Mouse (Mus musculus) cortical plate, adult 2 months (tissue): ENCODE measurements around the gene Il17f. TPM values are rescaled to one million over a fixed set of nuclear protein-coding genes. Genes with fewer than 3 reads are reported as not detected.

Experiments
- H3K27ac ChIP-seq: fragments of 200-500 bp; 2 replicates; pipeline ENCODE4 v1.5.1; 2012; ENCODE audit warnings: low read length, control low read depth, inconsistent platforms; ENCODE audit not compliant: insufficient read depth
- H3K4me1 ChIP-seq: fragments of 200-500 bp; 2 replicates; pipeline ENCODE4 v1.6.1; 2011; ENCODE audit warnings: low read length; ENCODE audit not compliant: control insufficient read depth, insufficient read depth
- H3K4me3 ChIP-seq: fragments of 200-500 bp; 2 replicates; pipeline ENCODE4 v1.5.1; 2011; ENCODE audit warnings: mild to moderate bottlenecking, low read length, control low read depth; ENCODE audit not compliant: insufficient read depth
- CTCF ChIP-seq: fragments of 200-500 bp; IDR thresholded peaks from 2 replicates; pipeline ENCODE4 v1.5.1; 2011; ENCODE audit warnings: mild to moderate bottlenecking, control low read depth, low read length; ENCODE audit not compliant: insufficient read depth; ENCODE audit errors: extremely low read depth
- POLR2A ChIP-seq: fragments of 200-500 bp; IDR thresholded peaks from 2 replicates; pipeline ENCODE4 v1.6.1; 2011; ENCODE audit warnings: mild to moderate bottlenecking, low read length, control low read depth; ENCODE audit not compliant: insufficient read depth; ENCODE audit errors: extremely low read depth
- polyA plus RNA-seq: library from polyadenylated mRNA; depleted of rRNA; stranded (reverse); fragments of >200 nt; gene quantifications from 2 replicates; pipeline ENCODE4 v1.2.3, GENCODE M21; 2012; rRNA removed

The Il17f gene
- polyA plus RNA-seq, 1 experiment = not detected

DNA sequence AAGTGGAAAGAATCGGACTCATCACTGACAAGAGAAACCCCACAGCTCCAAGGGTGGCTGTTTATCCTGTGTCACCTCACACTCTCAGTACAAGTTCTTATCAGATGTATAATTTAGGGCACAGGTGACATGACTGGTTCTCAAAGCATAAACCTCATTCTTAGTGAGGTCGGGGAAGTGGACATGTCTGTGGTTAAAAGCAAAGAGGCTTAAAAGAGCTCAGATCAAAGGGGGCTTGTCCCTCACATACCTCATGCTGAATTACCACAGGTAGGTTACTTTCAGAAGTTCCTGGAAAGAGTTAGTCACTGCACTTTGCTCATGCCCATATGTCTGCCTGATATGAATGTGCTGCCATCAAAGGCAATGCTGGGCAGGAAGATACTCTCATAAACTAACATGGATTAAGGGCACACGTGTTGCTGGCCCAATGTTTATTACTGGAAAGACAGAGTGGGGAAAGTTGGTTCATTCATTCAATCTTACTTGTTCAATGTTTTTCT lies 49.9 kb downstream of the Il17f start:
- H3K27ac ChIP-seq = no peak overlapping the region
- TF ChIP-seq CTCF (no peak), POLR2A (no peak)
- no peak overlapping the region for H3K4me3 ChIP-seq
- H3K4me1 ChIP-seq = no peaks in the 10 kb centered on the region

DNA sequence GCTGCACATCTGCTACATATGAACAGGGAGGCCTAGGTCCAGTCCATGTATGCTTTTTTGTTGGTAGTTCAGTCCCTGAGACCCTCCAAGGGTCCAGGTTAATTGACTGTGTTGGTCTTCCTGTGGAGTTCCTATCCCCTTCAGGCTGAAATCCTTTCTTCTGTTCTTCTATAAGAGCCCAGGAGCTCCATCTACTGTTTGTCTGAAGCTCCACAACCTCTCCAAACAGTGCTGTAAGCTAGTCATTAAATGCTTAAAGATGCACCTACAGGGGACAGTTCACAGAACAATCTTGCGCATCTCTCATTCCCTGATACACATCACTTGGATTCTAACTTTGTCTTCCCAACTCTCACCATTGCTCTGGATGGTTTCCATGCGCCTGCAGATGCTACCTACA lies 51.9 kb downstream of the Il17f start:
- no peaks in the 10 kb centered on the region for H3K4me1 ChIP-seq
- no peak overlapping the region for H3K4me3 ChIP-seq
- no peak for TF ChIP-seq POLR2A
- TF ChIP-seq CTCF = peak; percentile 22; the same call in 1 of the 2 replicates
- no peak overlapping the region for H3K27ac ChIP-seq

DNA sequence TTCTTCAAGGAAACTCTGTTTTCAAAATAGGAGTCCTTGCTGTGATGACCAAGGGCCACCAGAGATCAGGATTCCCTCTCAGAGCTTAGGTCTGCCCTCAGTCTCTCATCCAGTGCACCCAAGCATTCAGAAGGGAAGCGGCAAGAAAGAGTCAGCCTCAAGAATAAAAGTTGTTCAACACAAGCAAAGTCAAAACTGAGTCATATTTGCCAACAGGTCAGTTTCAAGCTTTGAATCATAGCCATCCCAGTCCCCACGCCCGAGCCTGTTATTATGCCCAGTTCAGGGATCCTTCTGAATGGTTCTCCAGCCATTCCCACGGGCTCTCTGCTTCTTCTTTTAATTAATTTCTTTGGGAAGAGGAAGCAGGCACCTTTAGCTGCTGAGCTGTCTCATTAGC lies 53.8 kb downstream of the Il17f start:
- no peak overlapping the region for H3K27ac ChIP-seq
- TF ChIP-seq CTCF (no peak), POLR2A (no peak)
- H3K4me3 ChIP-seq = no peak overlapping the region
- no peaks in the 10 kb centered on the region for H3K4me1 ChIP-seq

DNA sequence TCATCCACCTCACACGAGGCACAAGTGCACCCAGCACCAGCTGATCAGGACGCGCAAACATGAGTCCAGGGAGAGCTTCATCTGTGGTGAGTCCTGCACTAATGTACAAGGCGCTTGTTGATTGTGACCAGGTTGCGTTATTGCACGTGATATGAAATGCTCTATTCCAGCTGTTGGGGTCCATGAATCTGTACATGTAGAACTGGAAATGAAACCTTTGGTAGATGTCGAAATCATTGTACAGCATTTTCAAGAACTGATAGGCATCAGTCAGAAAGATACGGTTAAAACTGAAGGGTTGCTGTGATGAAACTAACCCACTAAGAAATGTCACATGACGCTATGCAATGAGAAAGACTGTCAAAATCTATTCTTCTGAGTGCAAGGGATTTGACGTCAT lies 59.5 kb downstream of the Il17f start, which contains the start of gene Il17a:
TSS of gene Il17a (plus strand) at position 3 of the 400 bp plus-strand sequence.
- Histone ChIP-seq H3K4me1 (no peaks in the 10 kb centered on the region), H3K4me3 (no peak within 1 kb of the TSS), H3K27ac (no peak within 1 kb of the TSS)
- no peak for TF ChIP-seq POLR2A
- TF ChIP-seq CTCF = no peak

Other genes starting within 250 kb of the Il17f start
- gene Pkhd1, start 172.6 kb downstream of the Il17f start, polyA plus RNA-seq = 0.02 and 0.04 TPM in 2 replicates
- not detected in 2 replicates for gene Il17a, start 59.7 kb downstream of the Il17f start, polyA plus RNA-seq
- gene Mcm3, start 29.7 kb upstream of the Il17f start, polyA plus RNA-seq = 3.0 and 3.3 TPM in 2 replicates
- 79.4 and 85.9 TPM in 2 replicates for gene Paqr8, start 100.0 kb upstream of the Il17f start, polyA plus RNA-seq
- gene Efhc1, start 161.0 kb upstream of the Il17f start, polyA plus RNA-seq = 2.0 and 2.2 TPM in 2 replicates